Mouse (Mus musculus) heart, postnatal 36 days (tissue): ENCODE results near the gene Myocd. TPM values are rescaled to one million over a fixed set of nuclear protein-coding genes. Genes with fewer than 3 reads are reported as not detected.

Source experiments
- DNase-seq, 2 experiments: peaks; one replicate each; pipeline ENCODE4 v3.0.0; 2021 to 2022
- intact Hi-C: fragments of 180-260 bp; cut with DNase I; formaldehyde crosslinking; loops from one replicate; pipeline ENCODE4 v1.15.1; 2025
- total RNA-seq, 2 experiments: library from RNA; stranded (reverse); gene quantifications; 2 replicates each; pipeline ENCODE4 v1.2.3; 2021

Myocd gene
- total RNA-seq, 2 experiments from 2014 or later = 69.4 to 81.2 TPM

DNA sequence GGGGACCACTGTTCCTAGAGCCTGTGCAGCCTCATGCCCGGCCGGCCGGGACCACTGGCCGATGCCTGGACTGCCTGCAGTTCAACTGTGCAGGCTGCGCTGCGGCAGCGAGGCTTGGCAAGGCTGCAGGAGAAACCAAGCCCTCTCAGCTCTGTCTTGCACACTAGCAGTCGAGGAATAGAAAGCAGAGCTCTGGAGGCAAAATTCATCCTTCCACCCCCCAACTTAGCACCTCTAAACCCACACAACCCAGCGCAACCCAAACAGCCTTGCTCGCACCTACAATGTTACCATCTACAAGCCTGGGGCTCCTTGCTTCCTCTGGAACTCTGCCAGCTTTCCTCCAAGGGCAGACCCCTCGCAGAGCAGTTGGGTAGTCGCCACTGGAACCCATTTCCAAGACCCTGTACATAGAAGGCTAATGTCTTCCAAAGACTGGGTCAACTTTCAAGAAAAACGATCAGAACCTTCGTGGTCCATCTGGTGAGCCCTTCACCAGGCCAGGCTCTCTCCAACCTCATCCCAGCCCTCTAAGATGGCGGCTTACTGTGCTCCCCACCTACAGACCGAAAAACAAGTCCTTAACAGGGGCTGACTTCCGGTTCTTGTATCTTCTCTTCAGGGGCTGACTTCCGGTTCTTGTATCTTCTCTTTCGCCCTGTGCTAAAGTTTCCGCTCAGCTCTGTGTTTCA, 111.7 kb downstream of the Myocd start:
- intact Hi-C loops = no loop called here
- no peak for DNase-seq

DNA sequence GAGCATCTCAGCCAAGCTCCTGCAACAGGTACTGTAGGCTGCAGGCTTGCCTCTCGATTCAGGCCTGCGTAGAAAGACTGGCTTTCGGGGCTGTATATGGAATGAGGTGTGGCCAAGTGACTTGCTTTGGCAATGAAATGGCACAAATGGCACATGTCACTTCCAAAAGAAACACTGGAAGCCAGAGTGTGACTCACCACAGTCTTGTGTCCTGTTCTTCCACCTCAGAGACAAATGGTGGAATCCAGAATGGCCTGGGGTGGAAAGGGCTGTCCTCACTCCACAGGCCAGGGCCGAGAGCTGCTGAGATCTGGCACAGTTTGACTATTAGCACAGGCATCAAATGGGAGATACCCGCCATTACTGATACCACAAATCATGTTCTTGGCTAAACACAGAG, 116.8 kb downstream of the Myocd start:
- no peak for DNase-seq
- intact Hi-C loops = no loop called here

DNA sequence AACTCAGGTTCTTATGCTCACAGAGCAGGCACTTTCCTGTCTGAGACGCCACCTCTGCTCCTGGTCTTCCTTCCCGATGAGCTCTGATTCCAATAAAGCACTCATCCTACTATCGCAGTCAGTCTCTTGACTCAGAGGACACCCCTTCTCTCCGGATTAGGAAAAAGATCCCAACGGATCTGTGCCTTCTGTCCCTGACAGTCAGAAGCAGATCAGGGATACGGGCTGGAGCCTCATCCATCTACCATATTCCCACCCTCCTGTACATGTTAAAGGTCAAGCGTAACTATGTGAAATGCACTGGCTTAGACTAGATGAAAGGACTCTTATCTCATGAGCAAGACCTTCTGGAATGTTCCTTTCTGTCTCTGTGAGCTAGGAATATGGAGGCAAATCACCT, 121.3 kb downstream of the Myocd start:
- intact Hi-C loops = no loop called here
- DNase-seq = no peak

DNA sequence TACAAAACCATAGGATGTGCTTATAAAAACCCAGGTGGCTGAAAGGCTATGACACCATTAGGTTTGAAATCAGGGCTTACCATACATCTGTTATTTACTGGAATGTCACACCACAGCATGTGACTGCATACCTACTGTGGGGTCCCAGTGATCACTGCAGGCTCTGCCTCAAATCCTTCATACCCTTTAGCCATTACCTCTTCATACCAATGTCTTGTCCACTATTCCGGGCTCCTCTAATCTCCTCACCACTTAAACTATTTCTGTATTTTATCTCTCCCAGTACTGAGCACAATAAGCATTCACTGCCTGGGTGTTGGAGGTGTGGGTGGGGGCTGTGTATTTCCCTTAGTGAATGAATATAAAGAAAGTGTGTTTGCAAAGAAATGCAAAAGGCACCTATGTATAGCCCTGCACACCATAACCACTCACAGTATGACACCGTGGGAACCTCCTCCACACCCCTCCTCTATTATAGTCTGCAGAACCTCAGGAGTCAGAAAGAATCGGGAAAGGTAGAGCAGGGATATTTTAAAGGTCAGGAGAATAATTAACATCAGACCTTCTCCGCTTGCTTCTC, 126.9 kb downstream of the Myocd start:
- no peak for DNase-seq
- intact Hi-C loops = no loop called here

DNA sequence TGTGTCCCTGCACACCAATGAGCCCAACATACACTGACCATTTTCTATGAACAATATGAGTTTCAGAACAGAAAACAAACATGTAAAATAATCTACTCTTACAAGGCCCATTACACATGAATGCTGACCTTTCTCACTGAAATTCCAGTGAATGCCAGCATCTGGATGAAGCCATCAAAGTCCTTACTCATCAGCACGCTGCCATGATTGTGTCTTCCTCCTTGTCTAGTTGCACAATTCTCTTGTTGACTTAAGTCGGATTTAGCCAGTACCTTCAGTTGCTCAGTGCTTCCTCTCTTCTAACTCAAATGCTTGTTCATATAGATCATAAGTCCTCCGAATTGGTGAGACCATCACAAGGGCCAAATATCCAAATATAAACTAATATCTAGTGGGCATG, 130.8 kb downstream of the Myocd start:
- intact Hi-C loops = no loop called here
- no peak for DNase-seq

DNA sequence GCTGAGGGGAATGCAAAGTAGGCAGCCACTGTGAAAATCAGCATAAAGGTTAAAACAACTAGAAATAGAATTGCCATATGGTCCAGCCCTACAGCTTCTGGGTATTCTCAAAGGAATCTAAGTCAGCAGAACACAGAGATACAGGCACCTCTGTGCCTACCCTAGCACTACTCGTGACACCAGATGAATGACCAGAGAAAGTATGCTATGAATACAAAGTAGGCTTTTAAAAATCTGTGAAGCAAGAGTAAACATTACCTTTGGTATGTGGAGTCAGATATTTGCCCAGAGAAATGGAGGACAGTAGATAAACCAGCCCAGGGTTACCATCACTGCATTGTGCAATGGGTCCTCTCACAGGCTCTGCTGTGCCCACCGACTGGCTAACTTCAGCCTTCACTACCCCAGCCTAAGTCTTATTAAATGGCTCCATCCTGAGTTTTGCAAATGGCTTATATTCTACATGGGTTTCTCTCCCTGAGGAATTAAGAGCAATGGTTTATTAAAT, 132.6 kb downstream of the Myocd start:
- no peak for DNase-seq
- intact Hi-C loops = no loop called here

DNA sequence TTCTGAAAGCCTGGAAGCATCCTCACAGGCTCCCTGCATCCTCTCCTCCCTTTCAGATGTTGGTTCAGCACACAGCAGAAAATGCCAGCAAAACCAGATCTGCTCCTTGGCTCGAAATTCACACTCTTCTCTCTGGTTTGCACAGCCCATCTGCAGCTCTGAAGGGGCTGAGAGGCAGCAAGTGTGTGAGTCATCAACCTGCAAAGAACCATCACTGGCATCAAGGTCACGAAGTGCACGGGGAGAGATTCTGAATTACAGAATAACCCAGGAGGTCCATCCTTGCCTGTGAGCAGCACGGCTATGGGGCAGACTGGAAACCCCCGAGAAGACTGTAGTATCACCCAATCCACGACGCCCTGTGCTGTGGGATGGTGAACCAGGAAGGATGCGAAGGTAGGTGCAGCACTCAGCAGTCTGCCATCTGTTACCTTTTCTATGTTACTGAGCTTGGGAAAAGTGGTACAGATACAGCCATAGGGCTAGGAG, 134.5 kb downstream of the Myocd start:
- intact Hi-C loops = no loop called here

DNA sequence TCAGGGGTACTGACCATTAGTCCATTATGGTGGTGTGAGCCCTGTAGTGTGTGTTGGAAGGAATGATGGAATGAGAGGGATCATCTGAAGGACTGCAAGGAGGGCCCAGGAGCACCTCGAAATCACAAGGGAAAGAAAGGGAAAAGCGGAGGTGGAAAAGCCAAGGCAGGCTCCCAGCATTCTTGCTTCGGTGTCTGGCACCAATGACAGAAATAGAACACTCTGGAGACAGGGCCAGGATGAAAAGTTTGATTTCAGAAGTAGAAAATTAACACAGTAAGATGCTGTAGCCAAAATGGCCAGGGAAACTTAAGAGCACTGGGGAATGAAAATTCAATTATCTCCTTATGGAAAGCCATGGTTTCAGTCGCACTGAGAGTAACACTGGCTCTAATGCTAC, 136.1 kb downstream of the Myocd start:
- intact Hi-C loops = no loop called here
- DNase-seq = no peak

More for the DNA sequence above, 134.5 kb downstream of the Myocd start:
- DNase-seq = no peak

DNA sequence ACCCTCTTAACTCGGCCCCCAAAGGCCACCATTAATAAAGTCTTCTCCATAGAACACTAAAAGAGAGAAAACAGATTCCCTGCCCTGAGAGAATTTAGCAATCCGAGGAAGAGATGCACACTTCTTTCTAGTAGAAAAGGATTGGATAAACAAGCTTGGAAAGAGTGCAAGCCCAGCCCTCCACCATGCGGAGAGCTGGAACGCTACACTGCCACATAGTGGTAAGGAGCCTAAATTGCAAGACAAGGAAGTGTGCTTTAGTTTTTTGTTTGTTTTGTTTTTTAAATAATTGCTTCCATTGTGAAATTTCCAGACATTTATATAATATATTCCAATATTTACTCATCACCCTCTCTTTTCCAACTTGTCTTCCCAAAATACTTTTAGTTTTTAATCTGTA, 140.7 kb downstream of the Myocd start:
- no peak for DNase-seq
- intact Hi-C loops = no loop called here

DNA sequence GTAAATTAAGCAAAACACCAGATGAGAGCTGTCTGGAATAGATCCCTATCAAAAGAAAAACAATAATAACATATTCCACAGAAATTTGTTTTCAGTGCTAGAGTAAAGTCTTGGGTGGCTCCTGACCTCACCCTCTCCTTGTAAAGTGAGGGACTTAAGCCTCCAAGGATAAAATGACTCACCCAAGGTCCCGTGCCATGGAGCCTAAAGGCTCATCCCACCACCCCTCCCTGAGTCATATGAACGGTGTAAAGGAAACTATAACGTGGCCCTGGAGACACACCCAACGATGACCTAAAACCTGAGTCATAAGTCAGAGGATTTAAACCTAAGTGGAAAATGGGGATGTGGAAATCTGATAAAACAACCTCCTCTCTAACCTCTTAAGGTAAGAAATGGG, 141.1 kb downstream of the Myocd start:
- DNase-seq = no peak
- intact Hi-C loops = no loop called here

DNA sequence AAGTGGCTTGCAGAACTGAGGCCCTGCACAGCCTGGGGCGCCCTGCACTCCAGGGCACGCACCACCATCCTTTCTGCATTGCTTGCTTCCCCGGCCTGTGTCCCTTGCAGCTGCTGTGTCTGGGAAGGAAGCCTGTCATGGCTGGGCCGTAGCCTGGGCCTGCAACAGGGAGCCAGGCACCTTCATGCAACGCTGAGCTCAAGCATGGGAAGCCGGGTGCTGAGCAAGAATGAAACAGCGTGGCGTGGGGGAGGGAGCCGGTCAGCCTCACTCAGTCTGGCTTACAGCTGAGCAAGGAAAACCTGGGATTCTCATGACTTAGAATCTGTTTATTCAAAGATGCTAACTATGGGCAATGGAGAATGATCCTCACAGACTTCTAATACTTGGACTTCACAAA, 143.2 kb downstream of the Myocd start:
- no peak for DNase-seq
- intact Hi-C loops = no loop called here

Other genes starting within 250 kb of the Myocd start
- gene 1700086D15Rik, start 110.1 kb downstream of the Myocd start, total RNA-seq = not detected
- 10 to 100 TPM; 20.8 to 24.3 TPM for gene Arhgap44, start 107.0 kb downstream of the Myocd start, total RNA-seq